Mouse (Mus musculus): ENCODE results near the gene Gm48551. TPM values are rescaled to one million over a fixed set of nuclear protein-coding genes. Genes with fewer than 3 reads are reported as not detected.

Gm48551 gene
- total RNA-seq, 2 experiments from 2014 or later: 3.7 TPM; not detected in 1

DNA sequence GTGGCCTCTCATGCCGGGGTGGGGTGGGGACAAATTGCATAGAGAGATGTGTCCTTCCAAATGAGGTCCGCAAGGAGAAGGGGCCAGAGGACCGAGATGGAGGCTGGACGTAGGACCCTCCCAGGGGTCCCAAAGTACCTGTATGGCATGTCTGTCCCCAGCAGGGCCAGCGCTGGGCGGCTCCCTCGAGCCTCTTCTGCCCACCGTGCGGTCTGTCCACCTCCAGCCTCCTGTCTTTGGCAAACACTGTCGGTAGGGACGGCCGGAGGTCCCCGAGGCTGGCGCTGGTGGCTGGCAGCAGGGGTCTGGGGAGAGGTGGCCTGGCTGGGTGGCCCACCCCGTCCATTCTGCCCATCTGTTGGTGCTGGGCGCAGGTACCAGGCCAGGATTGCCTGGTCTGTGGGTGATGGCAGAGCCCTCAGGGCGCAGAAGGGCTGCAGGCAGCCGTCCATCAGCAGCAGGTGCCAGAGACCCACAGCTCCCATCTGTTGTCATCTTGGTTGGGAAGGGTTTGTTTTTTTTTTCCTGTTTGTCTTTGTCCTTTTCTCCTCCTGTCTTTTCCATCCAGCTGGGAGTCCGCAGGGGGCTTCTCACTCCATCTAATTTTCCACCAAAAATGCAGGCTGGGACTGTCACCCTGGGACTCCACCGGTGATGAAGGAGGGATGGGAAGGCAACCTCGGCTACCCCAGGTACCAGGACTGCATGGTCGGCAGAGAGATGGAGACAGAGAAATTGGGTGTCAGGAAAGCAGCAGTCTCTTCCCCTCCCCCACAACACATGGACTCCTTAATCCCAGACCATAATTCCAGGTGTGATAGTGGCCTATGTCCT is 16.3 kb downstream of the Gm48551 start:
- ATAC-seq (replicated peaks; ENCODE audit: low FRiP score, poor library complexity, severe bottlenecking): no peak

DNA sequence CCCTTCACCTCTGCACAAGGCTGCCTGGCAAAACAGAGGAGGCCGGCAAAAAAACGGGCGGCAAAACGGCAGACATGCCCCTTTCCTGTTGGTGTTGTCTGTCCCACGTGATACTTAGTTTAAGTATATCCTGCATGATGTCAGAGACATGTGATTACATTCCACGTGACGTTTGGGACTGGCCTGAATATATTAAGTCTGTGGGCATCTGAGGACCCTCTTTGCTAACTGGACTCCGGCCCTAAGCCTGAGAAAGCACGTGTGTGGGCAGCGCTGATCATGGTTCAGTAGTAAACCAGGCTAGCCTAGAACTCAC is 16.9 kb downstream of the Gm48551 start:
- ATAC-seq (replicated peaks; ENCODE audit: low FRiP score, poor library complexity, severe bottlenecking): no peak

DNA sequence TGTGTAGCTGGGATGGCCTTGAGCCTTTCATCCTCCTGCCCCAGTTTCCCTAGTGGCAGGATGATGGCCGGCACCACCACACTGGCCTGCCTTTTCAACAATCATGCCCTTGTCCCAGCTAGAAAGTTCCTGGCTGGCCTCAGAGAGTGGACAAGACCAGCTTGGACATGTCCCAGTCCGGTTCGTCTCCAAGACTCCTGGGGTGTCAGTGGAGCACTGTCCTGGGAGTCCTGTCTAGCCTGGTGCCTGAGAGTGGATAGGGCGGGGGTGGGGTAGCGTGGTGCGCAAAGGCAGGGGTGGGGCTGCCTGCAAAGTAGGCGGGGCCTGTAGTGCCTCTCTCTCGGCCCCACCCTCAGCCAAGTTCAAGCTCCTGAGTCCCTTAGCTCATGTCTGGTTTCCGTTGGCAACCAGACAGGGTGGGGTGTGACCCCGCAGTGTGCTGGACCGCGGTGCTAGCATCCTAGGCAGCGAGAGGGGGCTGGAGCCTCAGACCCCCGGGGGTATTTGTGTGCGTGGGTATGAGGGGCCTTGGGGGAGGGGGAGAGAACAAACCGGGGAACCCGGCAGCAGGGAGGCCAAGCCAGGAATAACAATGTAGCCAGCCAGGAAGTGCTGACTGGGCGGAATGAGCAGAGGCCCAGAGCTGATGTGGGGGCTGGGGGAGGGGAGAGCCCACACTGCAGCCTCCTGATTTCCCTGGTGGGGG is 17.4 kb downstream of the Gm48551 start:
- ATAC-seq (replicated peaks; ENCODE audit: low FRiP score, poor library complexity, severe bottlenecking): peak; percentile 68

- no peak for ATAC-seq (replicated peaks; ENCODE audit: low FRiP score, poor library complexity, severe bottlenecking)
These were observed 18.0 kb downstream of the Gm48551 start for GRCm38 (mm10) chr10:81402227-81402765.

- no peak for ATAC-seq (replicated peaks; ENCODE audit: low FRiP score, poor library complexity, severe bottlenecking)
These were observed 19.2 kb downstream of the Gm48551 start for GRCm38 (mm10) chr10:81403511-81403910.

DNA sequence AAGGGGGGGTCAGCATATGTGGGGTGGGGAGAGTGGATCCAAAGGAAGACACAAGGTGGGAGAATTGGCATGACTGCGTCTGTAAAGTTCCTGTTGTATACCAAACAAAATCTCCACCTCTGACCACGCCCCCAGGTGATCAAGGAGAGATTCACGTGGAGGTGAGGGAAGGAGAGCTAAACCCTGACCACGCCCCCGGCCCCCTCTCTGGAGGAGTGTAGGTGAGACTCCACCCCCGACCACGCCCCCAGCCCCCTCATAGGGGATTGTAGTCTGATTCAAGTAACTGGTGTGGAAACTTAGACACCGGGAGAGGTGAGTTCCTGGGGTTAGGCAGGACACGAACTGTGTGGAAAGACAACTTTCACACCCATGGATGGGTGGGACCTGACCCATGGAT is 19.8 kb downstream of the Gm48551 start:
- ATAC-seq (replicated peaks; ENCODE audit: low FRiP score, poor library complexity, severe bottlenecking): no peak

DNA sequence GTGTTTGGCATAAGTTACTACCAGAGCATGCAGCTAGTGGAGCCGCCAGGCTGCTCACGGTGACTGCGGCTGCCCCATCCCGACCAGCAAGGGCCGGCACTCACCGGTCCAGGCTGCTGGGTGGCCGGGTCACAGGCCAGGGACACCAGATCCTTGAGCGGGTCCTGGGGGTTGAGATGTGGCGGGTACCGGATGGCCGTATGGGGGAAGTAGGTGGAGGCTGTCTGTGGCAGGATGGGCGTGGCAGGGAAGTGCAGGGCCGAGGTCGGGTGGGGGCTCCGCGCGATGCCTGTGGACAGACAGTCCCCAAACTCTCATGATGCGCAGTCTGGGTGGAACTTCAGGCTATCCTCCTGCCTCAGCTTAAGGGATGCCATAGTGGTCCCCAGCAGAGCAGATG is 20.5 kb downstream of the Gm48551 start:
- no peak for ATAC-seq (replicated peaks; ENCODE audit: low FRiP score, poor library complexity, severe bottlenecking)

DNA sequence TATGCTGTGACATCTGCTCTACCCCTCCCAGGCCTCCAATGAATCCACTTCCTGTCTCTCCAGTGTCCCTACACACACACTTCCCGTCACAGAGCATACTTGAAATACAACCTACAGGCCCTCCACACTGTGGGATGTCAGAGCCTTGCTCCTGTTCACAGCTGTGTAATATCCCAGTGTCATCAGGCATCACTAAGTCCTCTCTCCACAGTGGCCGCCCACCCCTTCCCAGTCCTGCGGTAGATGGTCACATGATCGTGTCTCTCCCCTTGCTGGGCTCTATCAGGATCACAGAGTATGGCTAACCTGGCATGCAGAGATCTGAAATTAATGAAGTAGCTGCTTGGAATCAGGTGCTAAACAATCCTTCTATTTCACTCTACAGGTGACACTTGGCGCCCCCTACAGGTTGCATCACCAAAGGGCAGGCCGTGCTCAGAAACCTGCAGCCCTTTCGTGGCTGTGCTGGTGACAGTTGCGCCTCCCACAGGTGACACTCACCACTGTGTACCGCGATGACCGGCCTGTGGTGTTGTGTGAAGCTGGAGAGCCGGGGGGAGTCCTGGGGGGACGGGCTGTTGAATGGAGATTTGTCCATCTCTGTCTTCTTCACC is 21.4 kb downstream of the Gm48551 start:
- peak; percentile 44 for ATAC-seq (replicated peaks; ENCODE audit: low FRiP score, poor library complexity, severe bottlenecking)

- no peak for ATAC-seq (replicated peaks; ENCODE audit: low FRiP score, poor library complexity, severe bottlenecking)
These were observed 22.5 kb downstream of the Gm48551 start for GRCm38 (mm10) chr10:81406504-81407440.

GRCm38 (mm10) chr10:81407539-81408423 is 23.5 kb downstream of the Gm48551 start:
- peak; percentile 51 for ATAC-seq (replicated peaks; ENCODE audit: low FRiP score, poor library complexity, severe bottlenecking)

- ATAC-seq (replicated peaks; ENCODE audit: low FRiP score, poor library complexity, severe bottlenecking): no peak
These were observed 24.1 kb downstream of the Gm48551 start for GRCm38 (mm10) chr10:81408424-81408729.

DNA sequence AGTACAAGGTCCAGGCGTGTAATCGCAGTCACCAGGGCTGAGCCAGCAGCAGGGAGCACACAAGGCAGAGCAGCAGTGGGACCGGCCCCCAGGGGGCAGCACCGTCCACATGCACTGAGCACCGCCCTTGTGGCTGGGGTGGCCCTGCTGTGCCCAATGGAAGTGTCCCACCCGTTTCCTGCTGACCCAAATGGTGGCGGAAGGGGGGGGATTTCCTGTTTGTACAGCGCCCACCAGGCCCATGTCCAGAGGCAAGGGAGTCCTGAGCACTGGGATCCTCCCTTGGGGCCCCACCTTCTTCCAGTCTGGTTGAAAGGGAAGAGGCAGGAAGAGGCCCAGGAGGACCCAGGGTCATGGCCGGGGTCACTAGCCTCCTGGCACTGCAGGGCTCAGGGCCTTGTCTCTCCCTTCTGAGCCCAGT is 24.6 kb downstream of the Gm48551 start:
- peak; percentile 59 for ATAC-seq (replicated peaks; ENCODE audit: low FRiP score, poor library complexity, severe bottlenecking)

DNA sequence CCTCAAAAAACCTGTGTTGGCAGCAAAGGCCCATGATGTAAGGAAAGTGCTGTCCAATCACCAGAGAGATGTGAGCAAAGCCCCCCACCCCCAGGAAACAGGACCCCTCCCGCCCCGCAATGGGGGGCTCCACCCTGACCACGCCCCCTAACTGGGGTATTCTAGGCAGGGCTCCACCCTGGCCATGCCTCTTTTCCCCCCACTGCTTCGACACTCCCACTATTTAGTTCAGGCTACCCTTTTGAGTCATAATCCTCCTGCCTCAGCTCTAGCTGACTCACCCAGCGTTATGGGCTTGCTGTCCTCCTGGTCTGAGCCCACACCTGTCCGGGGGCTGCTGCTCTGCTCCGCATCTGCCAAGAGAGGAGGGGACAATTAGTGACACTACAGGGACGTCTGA is 25.1 kb downstream of the Gm48551 start:
- ATAC-seq (replicated peaks; ENCODE audit: low FRiP score, poor library complexity, severe bottlenecking): no peak

GRCm38 (mm10) chr10:81410350-81410749 is 26.1 kb downstream of the Gm48551 start:
- no peak for ATAC-seq (replicated peaks; ENCODE audit: low FRiP score, poor library complexity, severe bottlenecking)

DNA sequence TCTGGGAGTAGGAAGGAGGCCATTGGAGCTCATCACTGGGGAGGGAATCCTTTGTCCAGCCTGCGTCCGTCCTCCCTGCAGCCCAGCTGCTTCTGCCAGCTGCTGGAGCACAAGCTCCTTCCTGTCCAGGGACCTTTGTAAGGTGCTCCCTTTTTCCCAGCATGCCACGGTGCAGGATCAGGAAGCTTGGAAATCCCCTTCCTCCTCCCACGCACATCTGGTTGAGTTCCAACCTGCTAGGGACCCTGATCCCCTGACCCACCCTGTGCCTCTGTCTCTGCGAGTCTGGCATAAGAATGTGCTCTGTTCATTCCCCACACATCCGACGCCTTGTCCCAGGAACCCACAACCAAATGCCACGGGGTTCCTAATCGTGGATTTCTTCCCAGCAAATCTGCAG is 26.7 kb downstream of the Gm48551 start:
- ATAC-seq (replicated peaks; ENCODE audit: low FRiP score, poor library complexity, severe bottlenecking): no peak

DNA sequence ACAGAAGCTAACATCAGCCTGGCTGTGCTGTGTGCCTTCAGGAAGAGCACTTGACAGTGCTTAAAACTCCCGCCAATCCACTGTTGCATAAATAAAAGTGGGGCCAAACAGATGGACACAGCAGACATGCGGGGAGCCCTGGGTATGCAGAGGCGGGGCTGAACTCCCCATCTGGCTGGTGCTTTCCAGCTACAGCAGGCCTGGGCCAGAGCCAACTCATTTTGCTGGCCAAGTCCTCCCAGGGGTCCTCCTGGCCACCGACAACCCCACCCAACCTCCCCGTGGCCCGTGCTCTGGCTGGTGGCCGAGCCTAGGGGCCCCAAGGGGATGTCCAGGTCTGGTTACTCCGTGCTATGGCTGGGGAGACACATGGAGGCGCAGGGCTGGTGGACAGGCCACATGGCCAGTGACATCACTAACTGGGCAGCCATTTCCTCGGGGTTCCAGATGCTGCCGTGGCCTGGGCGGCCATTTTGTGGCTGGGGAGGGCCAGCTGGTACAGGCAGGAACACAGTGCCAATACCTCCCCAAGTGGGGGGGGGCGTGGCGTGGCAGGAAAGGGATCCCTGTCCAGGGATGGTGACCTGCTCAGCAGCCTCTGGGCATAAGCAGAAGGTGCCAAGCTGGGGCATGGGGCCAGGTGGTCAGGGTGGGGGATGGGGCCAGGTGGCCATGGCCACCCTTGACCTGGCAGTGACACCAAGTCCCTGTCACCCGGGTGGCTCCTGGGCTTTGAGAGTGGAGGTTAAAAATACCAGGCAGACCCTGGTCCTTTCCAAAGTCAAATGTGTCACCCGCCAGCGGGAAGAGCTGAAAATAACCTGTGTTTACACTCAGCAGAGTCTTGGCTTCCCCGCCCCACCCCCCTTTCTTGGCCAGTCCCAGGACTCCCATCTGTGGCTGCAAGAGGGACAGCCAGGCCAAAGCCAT is 27.5 kb downstream of the Gm48551 start:
- ATAC-seq (replicated peaks; ENCODE audit: low FRiP score, poor library complexity, severe bottlenecking): no peak

DNA sequence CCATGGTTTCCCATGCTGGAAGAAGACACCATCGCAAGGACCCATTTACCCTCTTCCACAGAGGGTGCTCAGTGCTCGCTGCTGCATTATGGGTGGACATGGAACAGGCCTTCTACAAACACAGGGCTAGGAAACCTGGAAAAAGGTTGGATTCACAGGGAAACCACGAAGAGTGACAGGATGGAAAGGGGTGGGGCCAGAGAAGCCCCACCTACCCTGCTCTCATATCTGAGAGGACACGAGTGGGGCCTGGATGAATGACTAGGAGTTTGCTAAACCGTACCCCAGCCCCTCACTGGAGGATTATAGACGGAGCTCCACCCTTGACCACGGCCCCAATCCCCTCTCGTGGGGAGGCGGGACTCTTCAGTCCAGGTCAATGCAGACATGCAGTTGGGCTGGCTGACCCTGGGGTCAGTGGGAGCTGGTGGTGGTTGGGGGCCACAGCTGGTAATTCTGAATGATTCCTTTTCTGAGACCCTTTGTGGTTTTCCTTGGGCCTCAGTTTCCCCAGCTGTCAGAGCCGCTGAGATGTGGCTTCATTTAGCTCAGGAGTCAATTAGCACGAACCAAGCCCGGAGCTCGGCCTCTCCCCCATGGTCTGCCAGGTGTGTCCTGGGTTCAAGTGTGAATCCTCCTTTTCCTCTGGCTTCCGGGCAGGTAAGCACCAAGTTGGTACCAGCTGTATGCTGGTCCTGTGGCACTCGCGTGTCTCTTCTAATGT is 28.5 kb downstream of the Gm48551 start:
- ATAC-seq (replicated peaks; ENCODE audit: low FRiP score, poor library complexity, severe bottlenecking): no peak

All from erythroblast, adult 5-6 weeks (primary cell).